Mouse (Mus musculus): ENCODE measurements around the gene Adamtsl1. TPM values are rescaled to one million over a fixed set of nuclear protein-coding genes. Genes with fewer than 3 reads are reported as not detected.

The Adamtsl1 gene
- total RNA-seq, 4 experiments from 2014 or later = 3.1 to 4.7 (median 3.7) TPM

- DNase-seq (ENCODE audit: low spot score in 2 of 2) = no peak
These were observed 675.9 kb downstream of the Adamtsl1 start for GRCm38 (mm10) chr4:86189853-86190252.

DNA sequence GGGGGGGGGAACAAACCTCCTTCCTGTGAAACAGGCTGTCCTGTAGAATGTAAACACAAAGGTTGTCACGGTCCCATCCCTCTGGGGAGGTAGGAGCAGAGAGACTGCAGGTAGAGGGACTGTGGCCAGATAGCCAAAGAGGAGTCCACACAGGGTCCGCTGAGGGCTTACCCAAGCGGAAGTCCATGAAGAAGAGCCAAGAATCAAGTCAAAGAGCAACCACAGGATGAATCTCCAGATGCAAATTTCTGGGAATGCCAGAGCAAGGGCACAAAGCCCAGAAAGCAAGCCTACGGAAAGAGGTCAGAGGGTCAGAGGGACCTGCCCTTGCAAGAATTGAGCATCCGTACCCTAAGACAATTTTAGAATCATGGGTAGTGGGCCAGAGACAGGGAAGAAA is 677.2 kb downstream of the Adamtsl1 start:
- DNase-seq (ENCODE audit: low spot score in 2 of 2) = no peak

GRCm38 (mm10) chr4:86201766-86202165 is 687.8 kb downstream of the Adamtsl1 start:
- no peak for DNase-seq (ENCODE audit: low spot score in 2 of 2)

DNA sequence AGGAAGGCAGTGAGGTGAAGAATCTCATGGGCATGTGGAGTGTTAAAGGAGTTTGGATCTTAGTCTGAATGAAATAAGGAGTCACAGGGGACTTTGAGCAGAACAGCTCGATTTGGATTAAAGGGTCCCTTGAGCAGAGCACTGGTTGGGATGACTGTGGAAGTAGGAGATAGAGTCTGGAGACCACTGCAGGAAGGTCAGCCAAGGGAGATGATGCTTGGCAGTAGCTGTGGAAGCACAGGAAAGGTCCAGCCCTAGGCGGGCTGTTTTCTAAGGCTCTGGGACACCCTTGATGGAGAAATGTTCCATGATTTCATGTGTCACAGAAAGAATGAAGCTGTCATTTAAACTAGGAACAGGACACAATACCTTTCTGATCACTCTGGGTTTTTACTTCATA is 689.3 kb downstream of the Adamtsl1 start:
- no peak for DNase-seq (ENCODE audit: low spot score in 2 of 2)

GRCm38 (mm10) chr4:86224875-86225274 is 710.9 kb downstream of the Adamtsl1 start:
- DNase-seq (ENCODE audit: low spot score in 2 of 2) = no peak

- DNase-seq (ENCODE audit: low spot score in 2 of 2) = no peak
These were observed 713.1 kb downstream of the Adamtsl1 start for GRCm38 (mm10) chr4:86227096-86227495.

DNA sequence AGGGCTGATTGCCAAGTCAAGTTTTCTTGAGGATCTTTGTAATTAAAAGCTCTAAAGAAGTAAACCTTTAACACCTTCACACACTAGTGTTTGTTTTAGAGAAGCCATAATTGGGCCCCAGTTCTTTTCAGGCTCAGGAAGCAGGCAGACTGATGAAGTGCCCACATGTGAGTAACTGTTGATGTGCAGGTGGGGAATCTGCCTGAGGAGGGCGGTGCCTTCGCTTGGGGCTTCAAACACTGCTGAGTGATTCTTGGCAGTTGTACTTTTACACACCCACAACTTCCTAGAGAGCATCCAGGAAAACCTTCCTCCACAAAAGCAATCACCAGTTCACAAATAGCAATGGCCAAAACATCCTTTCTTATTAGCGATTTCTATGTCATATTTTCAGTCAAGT is 719.2 kb downstream of the Adamtsl1 start:
- no peak for DNase-seq (ENCODE audit: low spot score in 2 of 2)

GRCm38 (mm10) chr4:86241854-86242424 is 728.0 kb downstream of the Adamtsl1 start:
- no peak for DNase-seq (ENCODE audit: low spot score in 2 of 2)

GRCm38 (mm10) chr4:86270085-86270484 is 756.1 kb downstream of the Adamtsl1 start:
- DNase-seq (ENCODE audit: low spot score in 2 of 2) = no peak

DNA sequence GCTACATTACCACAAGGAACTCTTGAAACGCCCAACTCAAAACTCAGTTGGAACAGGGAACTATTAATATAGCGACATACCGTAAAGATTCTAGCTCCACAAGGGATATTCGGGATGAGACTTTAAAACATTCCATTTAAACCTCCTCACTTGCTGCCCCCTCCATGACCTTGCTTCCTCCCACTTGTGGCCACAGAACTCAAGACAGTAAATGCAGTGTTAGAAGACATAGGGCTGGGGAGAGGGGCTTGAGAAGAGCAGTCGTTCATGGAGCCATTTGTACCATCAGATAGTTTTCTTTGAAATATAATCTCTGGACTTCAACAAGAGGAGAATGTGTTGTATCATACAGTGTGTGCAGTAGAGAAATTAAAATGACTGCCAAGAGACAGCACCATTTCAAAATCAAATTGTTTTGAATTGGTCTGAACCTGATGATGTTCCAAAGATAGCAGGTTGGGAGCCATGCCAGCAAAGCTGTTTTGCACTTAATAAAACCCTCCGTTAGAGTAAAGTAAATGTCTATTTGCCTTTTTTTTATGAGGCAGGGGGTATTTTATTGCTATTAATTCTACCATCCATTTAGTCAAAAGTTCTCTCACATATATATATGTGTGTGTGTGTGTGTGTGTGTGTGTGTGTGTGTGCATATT is 759.9 kb downstream of the Adamtsl1 start:
- DNase-seq (ENCODE audit: low spot score in 2 of 2) = no peak

DNA sequence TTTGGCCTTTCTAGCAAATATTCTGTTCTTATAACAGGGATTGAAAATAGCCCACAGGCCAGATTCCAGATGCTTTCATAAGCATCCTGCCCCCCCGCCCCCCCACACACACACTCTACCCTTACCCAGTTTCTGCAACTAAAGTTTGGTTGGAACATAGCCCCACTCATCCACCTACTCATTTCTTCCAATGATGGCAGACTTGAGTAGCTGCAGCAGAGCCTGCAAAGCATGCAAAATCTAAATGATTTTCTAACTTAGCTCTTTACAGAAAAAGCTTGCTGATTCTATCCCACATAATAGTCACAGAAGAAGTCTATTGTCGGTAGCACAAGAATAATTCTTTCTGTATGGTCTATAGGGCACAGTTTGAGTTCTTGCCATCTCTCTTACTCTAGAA is 760.7 kb downstream of the Adamtsl1 start:
- DNase-seq (ENCODE audit: low spot score in 2 of 2) = no peak

DNA sequence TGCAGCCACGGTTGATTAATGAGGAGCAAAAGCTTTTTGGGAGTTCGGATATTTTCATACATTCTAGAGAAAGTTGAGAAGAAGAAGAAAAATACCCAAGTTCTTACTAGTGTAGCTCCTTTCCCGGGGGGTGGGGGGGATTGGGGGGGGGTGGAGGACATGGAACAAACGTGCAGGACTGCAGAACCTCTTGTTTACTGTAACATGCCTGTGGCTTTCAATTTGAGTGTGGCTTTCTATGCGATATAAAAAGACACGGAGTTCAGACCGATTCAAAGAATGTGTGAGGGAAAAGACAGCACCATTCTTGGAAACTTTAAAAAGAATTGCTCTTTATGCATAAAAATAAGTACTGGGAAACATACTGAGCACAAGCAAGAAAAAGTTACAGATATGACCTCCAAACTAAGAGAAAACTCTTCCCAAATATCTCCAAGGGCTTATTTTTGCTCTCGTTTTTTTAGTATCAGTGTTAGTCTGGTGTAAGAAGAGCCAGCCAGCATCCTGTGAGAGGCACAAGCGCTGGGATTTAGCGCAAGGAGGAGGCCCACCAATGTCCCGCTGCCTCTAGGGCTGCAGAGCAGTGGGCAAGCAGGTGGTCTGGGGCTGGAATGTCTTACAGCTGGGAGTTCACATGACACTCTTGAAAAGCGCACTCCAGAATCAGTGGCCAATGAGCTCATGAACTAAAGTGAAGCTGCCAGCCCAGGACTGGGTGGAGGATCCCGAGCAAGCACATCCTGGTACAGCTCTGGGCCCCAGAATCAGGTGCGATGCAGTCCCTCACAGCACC is 762.2 kb downstream of the Adamtsl1 start:
- DNase-seq (ENCODE audit: low spot score in 2 of 2) = no peak

DNA sequence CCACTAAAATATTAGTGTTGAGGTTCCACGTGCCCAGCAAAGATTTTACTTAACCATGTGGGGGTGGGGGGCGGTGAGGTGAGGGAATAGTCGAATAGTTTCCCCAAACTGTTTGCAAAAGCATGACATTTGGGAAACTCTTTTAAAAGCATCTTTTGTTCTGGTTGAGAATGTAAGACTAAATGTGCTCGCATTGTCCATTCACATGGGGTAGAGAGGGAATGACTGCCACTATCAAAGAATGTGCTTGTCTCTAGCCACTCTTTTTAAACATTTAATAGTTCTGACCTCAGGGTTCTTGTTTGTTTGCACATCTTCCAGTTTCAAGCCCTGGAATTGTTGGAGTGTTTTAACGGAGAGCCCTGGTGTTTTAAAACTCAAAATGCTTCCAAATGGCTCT is 764.6 kb downstream of the Adamtsl1 start:
- no peak for DNase-seq (ENCODE audit: low spot score in 2 of 2)

- DNase-seq (ENCODE audit: low spot score in 2 of 2) = no peak
These were observed 772.6 kb downstream of the Adamtsl1 start for GRCm38 (mm10) chr4:86286572-86286971.

GRCm38 (mm10) chr4:86288264-86288663 is 774.3 kb downstream of the Adamtsl1 start:
- DNase-seq (ENCODE audit: low spot score in 2 of 2) = no peak

GRCm38 (mm10) chr4:86289511-86290273 is 775.7 kb downstream of the Adamtsl1 start:
- no peak for DNase-seq (ENCODE audit: low spot score in 2 of 2)

DNA sequence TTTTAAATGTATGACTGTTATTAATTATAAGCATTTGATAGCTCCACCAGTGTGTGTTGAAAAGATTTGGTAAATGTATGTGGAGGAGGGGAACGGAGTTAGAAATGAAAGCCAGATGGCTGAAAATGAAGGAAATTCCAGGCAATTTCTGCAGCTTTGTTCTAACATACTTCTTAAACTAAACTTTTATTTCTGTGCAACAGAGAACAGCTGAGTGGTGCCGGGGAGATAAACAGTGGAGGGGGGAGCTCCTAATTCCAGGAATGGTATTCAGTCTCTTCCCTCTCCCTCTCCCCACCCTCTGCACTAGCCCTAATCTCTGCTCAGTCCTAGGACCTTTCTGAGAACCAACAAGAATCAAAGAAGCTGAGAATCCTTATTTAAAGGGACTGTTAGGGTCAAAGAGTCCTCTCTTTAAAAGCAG is 780.9 kb downstream of the Adamtsl1 start:
- DNase-seq (ENCODE audit: low spot score in 2 of 2) = no peak

- DNase-seq (ENCODE audit: low spot score in 2 of 2) = no peak
These were observed 787.5 kb downstream of the Adamtsl1 start for GRCm38 (mm10) chr4:86301469-86301868.

DNA sequence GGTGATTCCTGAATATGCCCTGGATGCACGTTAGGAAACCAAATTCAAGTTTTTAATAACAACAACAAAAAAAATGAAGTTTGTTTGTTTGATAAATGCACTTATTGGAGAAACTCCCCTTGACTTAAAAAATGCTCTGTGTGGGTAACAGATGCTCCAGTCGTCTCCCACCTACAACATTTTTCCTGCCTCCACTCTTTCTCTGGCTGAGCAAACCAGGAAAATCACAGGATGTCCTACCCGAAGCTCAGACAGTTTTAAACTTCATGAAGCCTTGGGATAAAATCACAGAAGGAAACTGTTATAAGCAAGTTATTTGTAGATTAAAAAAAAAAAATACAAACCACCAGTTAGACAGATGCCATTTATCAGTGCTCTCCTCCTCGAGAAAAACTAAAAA is 788.1 kb downstream of the Adamtsl1 start:
- no peak for DNase-seq (ENCODE audit: low spot score in 2 of 2)

GRCm38 (mm10) chr4:86306753-86307152 is 792.8 kb downstream of the Adamtsl1 start:
- DNase-seq (ENCODE audit: low spot score in 2 of 2) = no peak

- DNase-seq (ENCODE audit: low spot score in 2 of 2) = no peak
These were observed 795.2 kb downstream of the Adamtsl1 start for GRCm38 (mm10) chr4:86309178-86309577.

Measured in gastrocnemius, adult 8-10 months (tissue).